Mouse (Mus musculus): ENCODE measurements around the gene Tmprss6. TPM values are rescaled to one million over a fixed set of nuclear protein-coding genes. Genes with fewer than 3 reads are reported as not detected.
A peak's percentile ranks its signal among the peaks of the same experiment; 100 is the strongest.

The Tmprss6 gene
- polyA plus RNA-seq, 1 experiment from 2014 or later = 0.78 TPM

DNA sequence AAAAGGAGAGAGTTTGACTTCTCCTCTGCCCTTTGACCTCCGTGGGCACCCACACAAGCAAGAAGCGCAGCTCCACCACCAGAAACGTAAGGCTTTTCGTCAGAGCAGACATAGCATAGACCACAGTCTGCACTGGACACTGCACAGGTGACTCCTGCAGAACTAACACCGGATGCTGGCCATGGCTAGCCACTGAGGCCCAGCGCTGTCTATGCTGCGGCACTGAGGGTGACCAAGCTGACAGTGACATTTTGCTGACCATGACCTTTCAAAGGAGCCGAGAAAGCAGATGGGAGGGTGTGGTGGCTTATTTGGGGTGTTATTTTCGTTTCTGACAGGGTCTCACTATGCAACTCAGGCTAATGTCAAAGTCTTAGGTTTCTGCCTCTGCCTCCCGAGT lies 11.2 kb downstream of the Tmprss6 start:
- H3K9me3 ChIP-seq (ENCODE audit: control insufficient read depth, low read length) = no peaks in the 10 kb centered on the region
- no peak for ATAC-seq (ENCODE audit: low read depth)
- H3K4me1 ChIP-seq (ENCODE audit: control insufficient read depth, insufficient read depth, low read length) = no peaks in the 10 kb centered on the region
- 79% methylated on average over 10 of the region's 10 CpGs for WGBS
- H3K4me2 ChIP-seq (ENCODE audit: low read depth, low read length) = no peak overlapping the region
- no peak overlapping the region for H3K4me3 ChIP-seq (ENCODE audit: low read depth, low read length)
- H3K27ac ChIP-seq (ENCODE audit: low read depth, low read length) = no peak overlapping the region
- no peak overlapping the region for H3K9ac ChIP-seq (replicated peaks; ENCODE audit: low read depth, low read length)
- H3K27me3 ChIP-seq (ENCODE audit: control insufficient read depth, insufficient read depth, low read length) = no peaks in the 10 kb centered on the region
- H3K36me3 ChIP-seq (ENCODE audit: control insufficient read depth, insufficient read depth, low read length) = no peaks in the 10 kb centered on the region

DNA sequence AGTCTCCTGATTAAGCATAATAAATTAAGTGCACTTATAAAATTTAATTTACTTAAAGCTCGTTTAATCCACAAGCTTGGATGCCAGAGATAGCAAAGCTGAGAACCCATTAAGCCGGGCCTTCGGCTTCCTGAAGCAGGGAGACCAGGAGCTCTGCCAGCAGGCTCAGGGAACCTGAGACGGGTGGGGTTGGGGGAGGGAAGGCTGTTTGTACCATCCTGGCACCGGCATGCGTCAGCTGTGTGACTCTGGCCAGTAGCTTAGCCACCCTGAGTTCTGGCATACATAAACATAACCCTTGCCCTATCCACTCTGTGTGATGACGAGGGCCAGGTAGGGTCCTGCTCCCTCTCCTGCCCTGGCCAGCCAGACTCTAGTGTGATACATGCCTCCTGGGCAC lies 12.4 kb downstream of the Tmprss6 start:
- Histone ChIP-seq H3K27me3 (ENCODE audit: control insufficient read depth, insufficient read depth, low read length) (no peaks in the 10 kb centered on the region), H3K4me3 (ENCODE audit: low read depth, low read length) (no peak overlapping the region), H3K9me3 (ENCODE audit: control insufficient read depth, low read length) (no peaks in the 10 kb centered on the region), H3K27ac (ENCODE audit: low read depth, low read length) (no peak overlapping the region), H3K4me1 (ENCODE audit: control insufficient read depth, insufficient read depth, low read length) (no peaks in the 10 kb centered on the region), H3K36me3 (ENCODE audit: control insufficient read depth, insufficient read depth, low read length) (no peaks in the 10 kb centered on the region), H3K9ac (replicated peaks; ENCODE audit: low read depth, low read length) (no peak overlapping the region), H3K4me2 (ENCODE audit: low read depth, low read length) (no peak overlapping the region)
- ATAC-seq (ENCODE audit: low read depth) = no peak
- 55% methylated on average over 7 of the region's 7 CpGs for WGBS

DNA sequence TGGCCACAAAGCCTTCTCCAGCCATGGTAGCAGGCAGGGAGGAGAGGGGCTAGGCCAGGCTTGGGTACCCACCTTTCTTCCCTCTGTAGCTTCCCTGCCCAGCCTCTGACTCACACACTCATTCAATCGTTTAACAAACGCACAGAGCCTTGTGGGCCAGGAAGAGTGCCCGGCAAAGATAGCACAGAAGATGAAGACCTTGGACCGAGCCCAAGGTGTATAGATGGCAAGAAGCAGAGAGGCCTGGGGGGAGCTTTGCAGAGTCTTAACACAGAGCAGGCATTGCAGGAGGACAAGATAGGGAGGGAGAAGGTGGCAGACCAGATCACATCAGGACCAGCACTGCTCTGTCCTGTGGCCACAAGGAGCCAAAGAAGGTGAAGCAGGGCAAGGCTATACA lies 13.3 kb downstream of the Tmprss6 start:
- no peak overlapping the region for H3K27ac ChIP-seq (ENCODE audit: low read depth, low read length)
- no peak overlapping the region for H3K4me3 ChIP-seq (ENCODE audit: low read depth, low read length)
- no peak for ATAC-seq (ENCODE audit: low read depth)
- H3K9me3 ChIP-seq (ENCODE audit: control insufficient read depth, low read length) = no peaks in the 10 kb centered on the region
- no peak overlapping the region for H3K4me2 ChIP-seq (ENCODE audit: low read depth, low read length)
- H3K27me3 ChIP-seq (ENCODE audit: control insufficient read depth, insufficient read depth, low read length) = no peaks in the 10 kb centered on the region
- no peak overlapping the region for H3K9ac ChIP-seq (replicated peaks; ENCODE audit: low read depth, low read length)
- no peaks in the 10 kb centered on the region for H3K4me1 ChIP-seq (ENCODE audit: control insufficient read depth, insufficient read depth, low read length)
- 87% methylated on average over 4 of the region's 4 CpGs for WGBS
- H3K36me3 ChIP-seq (ENCODE audit: control insufficient read depth, insufficient read depth, low read length) = no peaks in the 10 kb centered on the region

DNA sequence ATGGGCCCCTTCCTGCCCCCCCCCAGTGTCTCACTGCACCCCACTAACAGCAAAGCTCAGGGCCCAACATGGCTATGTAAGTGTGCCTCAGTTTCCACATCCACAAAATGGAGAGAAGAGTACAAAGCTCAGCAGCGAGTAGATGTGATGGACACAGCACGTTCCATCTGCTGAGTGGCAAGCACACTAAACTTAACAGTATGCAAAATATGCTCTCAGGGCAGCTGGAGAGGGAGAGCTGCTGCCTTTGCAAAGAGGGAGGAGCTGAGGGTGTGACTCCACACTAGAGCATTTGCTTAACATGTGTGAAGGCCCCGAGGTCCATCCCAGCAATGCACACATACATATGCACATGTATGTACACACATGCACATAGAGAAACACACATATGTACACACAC lies 15.5 kb downstream of the Tmprss6 start:
- no peak overlapping the region for H3K27ac ChIP-seq (ENCODE audit: low read depth, low read length)
- no peaks in the 10 kb centered on the region for H3K36me3 ChIP-seq (ENCODE audit: control insufficient read depth, insufficient read depth, low read length)
- WGBS = 74% methylated on average over 3 of the region's 3 CpGs
- H3K9me3 ChIP-seq (ENCODE audit: control insufficient read depth, low read length) = no peaks in the 10 kb centered on the region
- ATAC-seq (ENCODE audit: low read depth) = no peak
- H3K4me2 ChIP-seq (ENCODE audit: low read depth, low read length) = no peak overlapping the region
- no peak overlapping the region for H3K4me3 ChIP-seq (ENCODE audit: low read depth, low read length)
- no peaks in the 10 kb centered on the region for H3K27me3 ChIP-seq (ENCODE audit: control insufficient read depth, insufficient read depth, low read length)
- 0 out of 2 replicates have a peak, but pooled peaks cover 2% of the 10 kb centered on the region for H3K4me1 ChIP-seq (ENCODE audit: control insufficient read depth, insufficient read depth, low read length)
- no peak overlapping the region for H3K9ac ChIP-seq (replicated peaks; ENCODE audit: low read depth, low read length)

GRCm38 (mm10) chr15:78451201-78451600 lies 17.2 kb downstream of the Tmprss6 start:
- Histone ChIP-seq H3K9me3 (ENCODE audit: control insufficient read depth, low read length) (no peaks in the 10 kb centered on the region), H3K4me3 (ENCODE audit: low read depth, low read length) (no peak overlapping the region), H3K27me3 (ENCODE audit: control insufficient read depth, insufficient read depth, low read length) (no peaks in the 10 kb centered on the region), H3K4me1 (ENCODE audit: control insufficient read depth, insufficient read depth, low read length) (0 out of 2 replicates have a peak, but pooled peaks cover 2% of the 10 kb centered on the region), H3K9ac (replicated peaks; ENCODE audit: low read depth, low read length) (no peak overlapping the region), H3K27ac (ENCODE audit: low read depth, low read length) (no peak overlapping the region), H3K4me2 (ENCODE audit: low read depth, low read length) (no peak overlapping the region), H3K36me3 (ENCODE audit: control insufficient read depth, insufficient read depth, low read length) (no peaks in the 10 kb centered on the region)
- no peak for ATAC-seq (ENCODE audit: low read depth)
- WGBS = 77% methylated on average over 2 of the region's 2 CpGs

- Histone ChIP-seq H3K27ac (ENCODE audit: low read depth, low read length) (no peak overlapping the region), H3K27me3 (ENCODE audit: control insufficient read depth, insufficient read depth, low read length) (no peaks in the 10 kb centered on the region), H3K4me2 (ENCODE audit: low read depth, low read length) (no peak overlapping the region), H3K9me3 (ENCODE audit: control insufficient read depth, low read length) (no peaks in the 10 kb centered on the region), H3K4me3 (ENCODE audit: low read depth, low read length) (no peak overlapping the region), H3K9ac (replicated peaks; ENCODE audit: low read depth, low read length) (no peak overlapping the region), H3K36me3 (ENCODE audit: control insufficient read depth, insufficient read depth, low read length) (no peaks in the 10 kb centered on the region), H3K4me1 (ENCODE audit: control insufficient read depth, insufficient read depth, low read length) (0 out of 2 replicates have a peak, but pooled peaks cover 2% of the 10 kb centered on the region)
- WGBS = 80% methylated on average over 6 of the region's 6 CpGs
- no peak for ATAC-seq (ENCODE audit: low read depth)
Measured at GRCm38 (mm10) chr15:78450419-78450768, 18.0 kb downstream of the Tmprss6 start.

GRCm38 (mm10) chr15:78449694-78450418 lies 18.6 kb downstream of the Tmprss6 start:
- H3K36me3 ChIP-seq (ENCODE audit: control insufficient read depth, insufficient read depth, low read length) = no peaks in the 10 kb centered on the region
- H3K4me2 ChIP-seq (ENCODE audit: low read depth, low read length) = no peak overlapping the region
- no peak overlapping the region for H3K9ac ChIP-seq (replicated peaks; ENCODE audit: low read depth, low read length)
- no peak overlapping the region for H3K4me3 ChIP-seq (ENCODE audit: low read depth, low read length)
- no peak for ATAC-seq (ENCODE audit: low read depth)
- 0 out of 2 replicates have a peak, but pooled peaks cover 2% of the 10 kb centered on the region for H3K4me1 ChIP-seq (ENCODE audit: control insufficient read depth, insufficient read depth, low read length)
- H3K9me3 ChIP-seq (ENCODE audit: control insufficient read depth, low read length) = no peaks in the 10 kb centered on the region
- 31% methylated on average over 7 of the region's 7 CpGs for WGBS
- H3K27me3 ChIP-seq (ENCODE audit: control insufficient read depth, insufficient read depth, low read length) = no peaks in the 10 kb centered on the region
- H3K27ac ChIP-seq (ENCODE audit: low read depth, low read length) = no peak overlapping the region

GRCm38 (mm10) chr15:78449131-78449530 lies 19.3 kb downstream of the Tmprss6 start:
- no peaks in the 10 kb centered on the region for H3K27me3 ChIP-seq (ENCODE audit: control insufficient read depth, insufficient read depth, low read length)
- H3K36me3 ChIP-seq (ENCODE audit: control insufficient read depth, insufficient read depth, low read length) = no peaks in the 10 kb centered on the region
- no peak overlapping the region for H3K4me3 ChIP-seq (ENCODE audit: low read depth, low read length)
- H3K9ac ChIP-seq (replicated peaks; ENCODE audit: low read depth, low read length) = no peak overlapping the region
- H3K27ac ChIP-seq (ENCODE audit: low read depth, low read length) = no peak overlapping the region
- H3K4me1 ChIP-seq (ENCODE audit: control insufficient read depth, insufficient read depth, low read length) = 0 out of 2 replicates have a peak, but pooled peaks cover 2% of the 10 kb centered on the region
- 78% methylated on average over 6 of the region's 6 CpGs for WGBS
- H3K9me3 ChIP-seq (ENCODE audit: control insufficient read depth, low read length) = no peaks in the 10 kb centered on the region
- H3K4me2 ChIP-seq (ENCODE audit: low read depth, low read length) = no peak overlapping the region
- no peak for ATAC-seq (ENCODE audit: low read depth)

GRCm38 (mm10) chr15:78447746-78448535 lies 20.5 kb downstream of the Tmprss6 start:
- Histone ChIP-seq H3K9ac (replicated peaks; ENCODE audit: low read depth, low read length) (peak overlapping the region; percentile 41; the same call in 1 of the 2 replicates), H3K4me1 (ENCODE audit: control insufficient read depth, insufficient read depth, low read length) (0 out of 2 replicates have a peak, but pooled peaks cover 2% of the 10 kb centered on the region), H3K4me2 (ENCODE audit: low read depth, low read length) (peak overlapping the region; percentile 64), H3K9me3 (ENCODE audit: control insufficient read depth, low read length) (no peaks in the 10 kb centered on the region), H3K4me3 (ENCODE audit: low read depth, low read length) (peak overlapping the region; percentile 24), H3K36me3 (ENCODE audit: control insufficient read depth, insufficient read depth, low read length) (no peaks in the 10 kb centered on the region), H3K27me3 (ENCODE audit: control insufficient read depth, insufficient read depth, low read length) (no peaks in the 10 kb centered on the region), H3K27ac (ENCODE audit: low read depth, low read length) (peak overlapping the region; percentile 62)
- WGBS = under 1% methylated on average over 22 of the region's 22 CpGs
- ATAC-seq (ENCODE audit: low read depth) = peak; percentile 50; the same call in 1 of the 2 replicates
